Mouse (Mus musculus): ENCODE measurements around the gene Cpa4.

DNA sequence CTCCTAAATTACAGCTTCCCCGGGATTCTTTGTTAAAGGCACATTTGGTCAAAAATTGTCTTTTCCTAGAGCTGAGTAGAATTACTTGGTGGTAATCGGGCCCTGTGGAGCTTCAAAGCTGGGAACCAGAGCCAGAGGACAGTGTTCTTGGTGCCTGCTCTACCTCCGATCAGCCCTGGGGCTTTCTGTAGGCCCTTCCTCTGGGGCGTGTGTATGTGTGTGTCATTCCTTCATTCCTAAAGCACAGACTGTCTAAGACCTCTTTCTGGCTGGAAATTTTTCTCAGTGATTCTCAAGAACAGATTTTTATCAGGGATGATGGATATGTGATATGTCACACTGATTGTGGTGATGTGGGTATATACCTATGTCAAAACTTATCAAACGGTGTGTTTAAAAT is 29.4 kb upstream of the Cpa4 start:
- no peak for TF ChIP-seq CTCF (IDR thresholded peaks at IDR 0.05; ENCODE audit: borderline replicate concordance, insufficient read depth, low read length)
- no peak for TF ChIP-seq POLR2A (IDR thresholded peaks at IDR 0.05; ENCODE audit: low read depth, low read length)

Data from embryonic fibroblast, embryonic 13.5 days (primary cell).